In genomic region chr12:24682563-24682962, GRCm38 (mm10) we compare ENCODE assay signal across 9 mouse cellular contexts. TPM values are rescaled to one million over a fixed set of nuclear protein-coding genes. Genes with fewer than 3 reads are reported as not detected.
DNase-seq lines count a peak whose midpoint lies in the region; ATAC-seq lines count a peak whose summit lies in the region.
"Had no signal": no experiment of that assay in that cellular context is flagged by ENCODE, and none has a peak within 500 bp of the region (broad histone marks: within the 10 kb centered on the region; RNA-seq: fewer than 3 reads in every experiment).

No protein-coding gene starts in this region.

- peak; percentile 57 for DNase-seq in right cerebral cortex, adult 18-20 months
- no peak for DNase-seq in right cerebral cortex, postnatal 14 days
- peak; percentile 39 to 45 for DNase-seq in heart, postnatal 14 days
- DNase-seq in layer of hippocampus, adult 9-11 months, result peak; percentile 53
- peak; percentile 74 for DNase-seq in telencephalon, adult 2 months (ENCODE audit: low read depth, low spot score)
- DNase-seq in natural killer cell, adult 2 months (ENCODE audit: low spot score in 2 of 2), result no peak
- DNase-seq in testis, postnatal 10 days (ENCODE audit: low spot score), result no peak

- intact Hi-C loops in heart, postnatal 14 days (cut with DNase I), result loop anchor here (5.0 kb wide), 2 partner anchors 80 to 210 kb away; no protein-coding TSS in a partner anchor

- ATAC-seq in megakaryocyte progenitor cell, adult 5-6 weeks (replicated peaks; ENCODE audit: poor library complexity), result no peak

RNA-seq across cellular contexts. Expression of gene Cys1, which starts 0.9 kb away (rescaled TPM):
- total RNA-seq in heart, postnatal 14 days (2021), result 1 to 10 TPM; 5.5 to 6.0 TPM
- not detected in 2 replicates for total RNA-seq in megakaryocyte progenitor cell, adult 5-6 weeks (2015)
- total RNA-seq in megakaryocyte progenitor cell, adult 5-6 weeks (2017), result not detected in 2 replicates
- total RNA-seq: G1E had no signal

RNA-seq across cellular contexts. Expression of gene Rrm2, which starts 25.5 kb away (rescaled TPM):
- 10 to 100 TPM in 1 of 2 experiments, 1 to 10 TPM in 1; 9.2 to 20.7 TPM for total RNA-seq in heart, postnatal 14 days (2021)
- total RNA-seq in megakaryocyte progenitor cell, adult 5-6 weeks (2015), result 176 and 181 TPM in 2 replicates
- 149 and 153 TPM in 2 replicates for total RNA-seq in megakaryocyte progenitor cell, adult 5-6 weeks (2017)

RNA-seq across cellular contexts. Expression of gene Klf11, which starts 31.5 kb away (rescaled TPM):
- 10 to 100 TPM; 17.5 to 19.5 TPM for total RNA-seq in heart, postnatal 14 days (2021)
- total RNA-seq in megakaryocyte progenitor cell, adult 5-6 weeks (2015), result 7.4 and 9.1 TPM in 2 replicates
- total RNA-seq in megakaryocyte progenitor cell, adult 5-6 weeks (2017), result 6.6 and 7.8 TPM in 2 replicates

Comparison
In these comparisons a context has a peak if more than half of its experiments do, and no peak if none do; other contexts are left out.
1. DNase-seq: peak in right cerebral cortex, adult 18-20 months (single experiment), heart, postnatal 14 days (2 of 2), layer of hippocampus, adult 9-11 months (single experiment) and telencephalon, adult 2 months (single experiment); none in right cerebral cortex, postnatal 14 days (single experiment), natural killer cell, adult 2 months (0 of 2) and testis, postnatal 10 days (single experiment).
2. RNA of gene Cys1, which starts 0.9 kb away (total RNA-seq): 5.5 to 6.0 TPM in heart, postnatal 14 days; not detected in megakaryocyte progenitor cell, adult 5-6 weeks; every median in the first group is over 4 times any median in the second.
3. RNA of gene Rrm2, which starts 25.5 kb away (total RNA-seq): 149 to 181 TPM in megakaryocyte progenitor cell, adult 5-6 weeks; 9.2 to 20.7 TPM in heart, postnatal 14 days; every median in the first group is over 4 times any median in the second.